Mouse (Mus musculus) CD4-positive, CD25-positive, alpha-beta regulatory T cell, adult 9 weeks (primary cell): ENCODE measurements around the gene Slc7a9. TPM values are rescaled to one million over a fixed set of nuclear protein-coding genes. Genes with fewer than 3 reads are reported as not detected.

Experiments used
- polyA plus RNA-seq: library from polyadenylated mRNA; unstranded; fragments of 100-300 nt; shearing (Covaris generic); gene quantifications from one replicate; pipeline ENCODE4 v1.2.1, GENCODE M21; 2017

Gene Slc7a9
- not detected for polyA plus RNA-seq

DNA sequence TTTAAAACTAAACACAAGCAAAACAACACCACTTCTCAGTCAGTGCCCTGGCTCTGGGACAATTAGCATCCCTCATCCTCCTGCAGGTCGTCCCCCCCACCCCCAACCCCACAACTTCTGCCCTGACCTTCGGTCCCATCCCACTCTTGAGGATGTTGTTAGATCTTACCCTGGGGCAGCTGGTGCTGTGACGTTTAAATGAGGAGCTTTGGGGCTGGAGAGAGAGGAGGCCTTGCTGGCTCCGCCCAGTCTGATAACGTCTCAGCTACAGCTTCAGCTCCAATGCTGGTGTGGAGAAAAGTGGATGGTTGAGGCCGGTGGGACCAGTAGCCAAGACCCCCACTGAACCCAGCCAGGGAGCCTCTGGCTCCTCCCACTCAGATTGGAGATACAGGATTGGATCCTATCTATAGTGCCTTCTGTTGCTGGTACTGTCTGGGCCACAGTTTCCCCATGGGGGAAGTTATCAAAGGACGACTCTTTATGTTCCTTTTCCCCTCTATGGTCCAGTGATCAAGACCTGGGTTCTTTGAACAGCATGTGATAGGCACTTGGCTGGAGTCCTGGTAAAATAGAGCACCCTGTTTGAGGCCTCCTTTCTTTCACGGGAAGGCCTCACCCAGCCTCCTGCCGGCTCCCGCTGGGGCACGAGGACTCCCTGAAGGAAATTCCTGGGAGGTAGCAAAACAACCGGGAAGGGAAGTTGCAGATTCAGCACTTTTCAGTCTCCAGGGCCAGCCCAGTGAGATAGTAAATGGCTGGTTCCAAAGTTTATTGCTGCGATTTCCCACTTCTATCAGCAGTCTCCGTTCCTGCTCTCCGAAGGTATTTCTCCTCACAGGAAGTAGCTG lies at the start of gene Slc7a9:
TSS of gene Slc7a9 (plus strand) at position 801 of the 851 bp plus-strand sequence.

Other genes starting within 250 kb of the Slc7a9 start
- gene Lrp3, start 233.3 kb upstream of the Slc7a9 start, polyA plus RNA-seq, result 2.6 TPM
- 24.5 TPM for gene Gpatch1, start 130.4 kb upstream of the Slc7a9 start, polyA plus RNA-seq
- 0.11 TPM for gene Rhpn2, start 114.6 kb upstream of the Slc7a9 start, polyA plus RNA-seq
- gene Faap24, start 52.0 kb upstream of the Slc7a9 start, polyA plus RNA-seq, result 33.6 TPM
- 15.3 TPM for gene Cep89, start 51.8 kb upstream of the Slc7a9 start, polyA plus RNA-seq
- gene Tdrd12, start 88.9 kb downstream of the Slc7a9 start, polyA plus RNA-seq, result 0.27 TPM
- 41.8 TPM for gene Nudt19, start 107.5 kb downstream of the Slc7a9 start, polyA plus RNA-seq
- not detected for gene Rgs9bp, start 136.8 kb downstream of the Slc7a9 start, polyA plus RNA-seq
- gene Ankrd27, start 137.4 kb downstream of the Slc7a9 start, polyA plus RNA-seq, result 68.3 TPM
- gene Pdcd5, start 198.7 kb downstream of the Slc7a9 start, polyA plus RNA-seq, result 73.3 TPM